Mouse (Mus musculus) limb, embryonic 12.5 days (tissue): Measurements from ENCODE around the gene Ftcd. TPM values are rescaled to one million over a fixed set of nuclear protein-coding genes. Genes with fewer than 3 reads are reported as not detected.

Experiments used
- ATAC-seq: fragments of 200-750 bp; cut with Nextera tagmentation; 2 replicates; pipeline ENCODE4 v1.8.0; 2017; ENCODE audit warnings: low read depth, moderate TSS enrichment; ENCODE audit not compliant: insufficient number of reproducible peaks, insufficient read depth, low FRiP score, low TSS enrichment
- H3K27ac ChIP-seq: fragments of 300-500 bp; sonication (generic); 2 replicates; pipeline ENCODE4 v1.5.1; 2016; ENCODE audit warnings: mild to moderate bottlenecking, moderate library complexity
- H3K27me3 ChIP-seq: fragments of 300-500 bp; sonication (generic); 2 replicates; pipeline ENCODE4 v1.6.1; 2016; ENCODE audit warnings: mild to moderate bottlenecking, moderate library complexity
- H3K36me3 ChIP-seq: fragments of 300-500 bp; sonication (generic); 2 replicates; pipeline ENCODE4 v1.6.1; 2016; ENCODE audit warnings: mild to moderate bottlenecking, moderate library complexity
- H3K4me1 ChIP-seq: fragments of 300-500 bp; sonication (generic); replicated peaks from 2 replicates; pipeline ENCODE4 v1.6.1; 2016
- H3K4me2 ChIP-seq: fragments of 300-500 bp; sonication (generic); 2 replicates; pipeline ENCODE4 v1.6.1; 2016; ENCODE audit warnings: mild to moderate bottlenecking, moderate library complexity
- H3K4me3 ChIP-seq: fragments of 300-500 bp; sonication (generic); replicated peaks from 2 replicates; pipeline ENCODE4 v1.5.1; 2016; ENCODE audit warnings: mild to moderate bottlenecking
- H3K9ac ChIP-seq: fragments of 300-500 bp; sonication (generic); replicated peaks from 2 replicates; pipeline ENCODE4 v1.6.1; 2016; ENCODE audit warnings: mild to moderate bottlenecking, moderate library complexity
- H3K9me3 ChIP-seq: fragments of 300-500 bp; sonication (generic); 2 replicates; pipeline ENCODE4 v1.6.1; 2016; ENCODE audit warnings: mild to moderate bottlenecking, moderate library complexity
- WGBS: fragments of 180-500 bp; shearing (Covaris S2); methylation state at CpG from one replicate; pipeline ENCODE4 v1.1.7; 2016; 5-methylcytosine and 5-hydroxymethylcytosine counted together
- polyA plus RNA-seq: library from polyadenylated mRNA; unstranded; fragments of >200 nt; fragmentation: Nextera tagmentation; extraction: Ambion mirVana; gene quantifications from 2 replicates; pipeline ENCODE4 v1.2.1, GENCODE M21; 2016

Gene Ftcd
- polyA plus RNA-seq = 0.14 TPM in 1 of 2 replicates, not detected in the other

DNA sequence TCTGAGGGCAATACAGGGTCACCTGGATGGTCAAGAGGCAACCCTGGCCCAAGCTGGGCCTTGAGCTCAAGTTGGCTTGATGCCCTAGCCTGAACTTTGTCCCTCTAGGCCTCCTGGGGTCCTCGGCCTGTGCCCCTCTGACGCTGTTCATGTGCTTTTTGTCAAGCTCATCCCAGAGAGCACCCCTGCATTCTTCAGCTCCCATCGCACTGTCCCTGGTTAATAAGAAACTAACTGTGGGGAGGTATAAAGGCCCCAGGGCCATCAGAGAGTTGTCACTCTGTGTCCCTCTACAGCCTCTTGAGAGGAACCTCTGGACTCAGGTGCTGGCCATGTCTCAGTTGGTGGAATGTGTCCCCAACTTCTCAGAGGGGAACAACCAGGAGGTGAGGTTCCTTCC lies at the start of gene Ftcd:
Ftcd (plus strand) TSS at position 275 of the 400 bp plus-strand sequence.
- H3K27me3 ChIP-seq = no peaks in the 10 kb centered on the region
- no peaks in the 10 kb centered on the region for H3K9me3 ChIP-seq
- no peak within 1 kb of the TSS for H3K27ac ChIP-seq
- ATAC-seq = no peak
- no peaks in the 10 kb centered on the region for H3K4me1 ChIP-seq
- WGBS = 90% methylated on average over 3 of the region's 3 CpGs
- no peak within 1 kb of the TSS for H3K9ac ChIP-seq
- no peak within 1 kb of the TSS for H3K4me3 ChIP-seq
- H3K4me2 ChIP-seq = no peak within 1 kb of the TSS
- no peaks in the 10 kb centered on the region for H3K36me3 ChIP-seq

DNA sequence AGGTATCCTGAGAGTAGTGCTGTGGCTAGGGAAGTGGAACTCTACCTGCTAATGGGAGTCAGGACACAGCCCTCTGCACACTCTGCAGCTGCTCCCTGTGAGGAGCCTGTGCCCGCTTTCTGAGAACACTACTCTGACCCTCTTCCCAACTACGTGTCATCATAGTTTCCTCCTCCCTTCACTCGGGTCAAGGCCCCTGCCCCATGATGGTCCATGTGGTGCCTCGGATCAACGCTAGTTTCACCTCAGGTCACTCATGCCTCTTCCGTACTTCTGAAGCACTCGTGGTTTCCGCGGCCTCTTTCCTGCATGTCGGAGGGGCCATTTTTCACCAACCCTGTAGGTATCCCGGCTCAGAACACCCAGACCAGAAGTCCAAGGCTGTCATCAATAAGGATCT lies 44.5 kb upstream of the Ftcd start:
- peak; percentile 47 for ATAC-seq
- Histone ChIP-seq H3K4me3 (peak overlapping the region; percentile 61), H3K9me3 (no peaks in the 10 kb centered on the region), H3K4me2 (peak overlapping the region; percentile 87), H3K27ac (peak overlapping the region; percentile 51; the same call in 1 of the 2 replicates), H3K4me1 (peaks cover 11% of the 10 kb centered on the region; the same call in 1 of the 2 replicates), H3K27me3 (no peaks in the 10 kb centered on the region), H3K9ac (peak overlapping the region; percentile 40), H3K36me3 (peaks cover 25% of the 10 kb centered on the region)
- 0% methylated on average over 11 of the region's 11 CpGs for WGBS

- WGBS = under 1% methylated on average over 37 of the region's 37 CpGs
- Histone ChIP-seq H3K27ac (peak within 1 kb of the TSS; percentile 51; the same call in 1 of the 2 replicates), H3K4me1 (peaks cover 11% of the 10 kb centered on the region; the same call in 1 of the 2 replicates), H3K27me3 (no peaks in the 10 kb centered on the region), H3K36me3 (peaks cover 29% of the 10 kb centered on the region), H3K4me2 (peak within 1 kb of the TSS; percentile 87), H3K4me3 (peak within 1 kb of the TSS; percentile 61), H3K9ac (peak within 1 kb of the TSS; percentile 72), H3K9me3 (no peaks in the 10 kb centered on the region)
- ATAC-seq = peak; percentile 99
Measured at GRCm38 (mm10) chr10:76531375-76531774, 44.1 kb upstream of the Ftcd start, which contains the start of gene Lss. TSS of gene Lss (plus strand) at chr10:76531588.

GRCm38 (mm10) chr10:76531828-76532227 lies 43.6 kb upstream of the Ftcd start:
- Histone ChIP-seq H3K4me1 (peaks cover 11% of the 10 kb centered on the region; the same call in 1 of the 2 replicates), H3K4me3 (peak overlapping the region; percentile 61), H3K9me3 (no peaks in the 10 kb centered on the region), H3K27ac (peak overlapping the region; percentile 51; the same call in 1 of the 2 replicates), H3K9ac (peak overlapping the region; percentile 72), H3K4me2 (peak overlapping the region; percentile 87), H3K36me3 (peaks cover 34% of the 10 kb centered on the region), H3K27me3 (no peaks in the 10 kb centered on the region)
- WGBS = 2% methylated on average over 14 of the region's 14 CpGs
- no peak for ATAC-seq

DNA sequence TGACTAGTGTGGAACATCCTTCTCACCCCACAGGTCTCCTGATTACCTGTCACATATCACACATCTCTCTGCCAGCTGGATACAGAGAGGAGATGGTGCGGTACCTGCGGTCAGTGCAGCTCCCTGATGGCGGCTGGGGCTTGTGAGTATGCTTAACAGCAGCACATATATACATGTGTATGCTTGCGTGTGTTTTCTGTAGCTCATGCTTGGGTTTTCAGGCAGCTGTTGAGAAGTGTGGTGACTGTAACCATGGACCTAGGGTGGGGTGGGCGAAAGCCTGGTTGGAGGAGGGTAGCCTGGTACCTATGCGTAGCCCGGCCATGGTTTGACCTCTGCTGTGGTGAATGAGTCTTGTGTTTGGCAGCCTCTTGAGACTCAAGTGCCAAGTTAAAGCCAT lies 39.9 kb upstream of the Ftcd start:
- 96% methylated on average over 7 of the region's 7 CpGs for WGBS
- no peak for ATAC-seq
- Histone ChIP-seq H3K27ac (no peak overlapping the region), H3K36me3 (peaks cover 70% of the 10 kb centered on the region), H3K9ac (no peak overlapping the region), H3K4me3 (no peak overlapping the region), H3K4me2 (no peak overlapping the region), H3K4me1 (peaks cover 9% of the 10 kb centered on the region; the same call in 1 of the 2 replicates), H3K27me3 (no peaks in the 10 kb centered on the region), H3K9me3 (no peaks in the 10 kb centered on the region)

DNA sequence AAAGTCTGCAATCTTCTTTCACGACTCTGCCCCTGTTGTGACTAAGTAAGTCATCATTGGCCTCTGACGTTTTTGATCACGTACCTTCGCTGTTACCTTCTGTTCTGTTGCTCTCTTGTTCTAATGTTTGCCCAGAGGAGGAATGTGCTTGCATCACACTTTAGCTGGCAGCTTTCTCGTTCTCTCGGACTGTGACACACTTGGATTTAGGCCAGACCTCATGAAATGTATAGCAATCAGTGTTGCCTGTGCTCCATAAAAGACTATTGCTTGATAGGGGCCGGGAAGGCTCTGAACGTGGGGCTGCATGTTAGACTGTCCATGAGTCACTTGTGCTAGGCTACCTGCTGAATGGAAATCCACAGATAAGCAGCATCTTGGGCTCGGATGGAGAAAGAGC lies 37.8 kb upstream of the Ftcd start:
- ATAC-seq = no peak
- Histone ChIP-seq H3K4me3 (no peak overlapping the region), H3K4me1 (no peaks in the 10 kb centered on the region), H3K9ac (no peak overlapping the region), H3K27me3 (no peaks in the 10 kb centered on the region), H3K27ac (no peak overlapping the region), H3K4me2 (no peak overlapping the region), H3K9me3 (no peaks in the 10 kb centered on the region), H3K36me3 (peaks cover 91% of the 10 kb centered on the region)
- 85% methylated on average over 9 of the region's 9 CpGs for WGBS

DNA sequence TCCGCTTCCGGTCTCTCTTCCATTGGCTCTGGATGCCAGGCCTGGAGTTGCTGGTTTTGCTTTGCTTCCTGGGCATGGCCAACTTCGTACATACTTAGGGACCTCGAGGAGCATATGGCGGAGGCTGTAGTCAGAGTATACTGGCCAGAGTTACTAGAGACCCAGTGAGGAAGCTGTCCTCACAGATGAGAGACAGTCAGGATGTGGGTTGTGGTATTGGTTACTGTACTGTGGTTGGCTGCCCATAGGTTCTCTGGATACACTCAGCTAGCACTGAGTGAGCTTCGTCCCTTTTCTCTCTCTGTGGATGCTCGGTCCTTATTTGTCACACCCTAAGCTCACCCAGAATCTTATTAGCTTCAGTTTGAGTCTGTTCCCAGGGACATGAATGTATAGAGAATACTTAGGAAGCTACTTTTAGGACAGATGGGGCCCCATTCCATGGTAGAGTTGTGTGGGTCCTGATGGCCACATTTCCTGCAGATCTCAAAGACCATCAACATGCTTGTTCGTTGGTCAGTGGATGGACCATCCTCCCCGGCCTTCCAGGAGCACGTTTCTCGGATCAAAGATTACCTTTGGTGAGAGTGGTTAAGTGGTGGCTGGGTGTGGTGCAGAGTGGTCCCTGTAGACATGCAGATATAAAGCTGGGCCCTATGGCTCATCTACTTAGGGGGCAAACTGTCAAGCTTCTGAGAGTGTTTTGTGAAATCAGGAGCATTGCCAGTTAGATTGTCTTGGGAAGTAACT lies 33.9 kb upstream of the Ftcd start:
- Histone ChIP-seq H3K27ac (no peak overlapping the region), H3K4me2 (no peak overlapping the region), H3K9ac (no peak overlapping the region), H3K4me1 (no peaks in the 10 kb centered on the region), H3K36me3 (peaks cover 99% of the 10 kb centered on the region), H3K9me3 (no peaks in the 10 kb centered on the region), H3K27me3 (no peaks in the 10 kb centered on the region), H3K4me3 (no peak overlapping the region)
- ATAC-seq = no peak
- WGBS = 90% methylated on average over 11 of the region's 11 CpGs

DNA sequence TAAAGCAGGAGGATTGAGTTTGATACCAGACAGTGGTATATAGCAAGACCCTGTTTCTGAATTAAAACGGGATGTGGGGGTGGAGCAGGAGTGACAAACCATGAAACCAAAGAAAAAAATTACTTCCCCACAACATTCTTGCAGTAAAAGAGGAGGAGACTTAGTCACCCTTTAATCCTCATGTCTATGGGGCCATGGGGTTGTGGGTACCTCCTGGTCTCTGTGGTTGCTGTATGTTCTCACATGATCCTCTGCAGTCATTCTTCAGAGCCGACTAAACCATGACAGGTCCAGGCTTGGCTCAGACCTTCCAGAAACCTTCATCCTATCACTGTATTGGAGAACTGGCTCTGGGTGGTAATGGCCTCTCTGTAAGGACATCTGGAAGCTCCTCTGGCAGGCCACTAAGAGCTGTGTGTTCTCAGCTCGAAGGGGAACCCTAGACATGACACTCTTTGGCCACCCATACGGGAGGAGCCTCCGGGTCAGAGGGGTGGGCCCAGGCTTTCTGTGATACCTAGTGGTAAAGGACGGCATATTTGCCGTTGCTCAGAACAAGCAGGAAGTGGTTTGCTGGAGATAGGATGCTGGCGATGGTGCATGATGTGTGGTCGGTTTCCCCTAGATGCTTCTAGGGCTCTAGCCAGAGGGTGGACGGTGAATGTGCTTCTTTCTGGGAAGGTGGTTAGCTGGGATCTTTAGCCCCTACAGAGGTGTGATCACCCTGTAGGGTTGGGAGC lies 32.6 kb upstream of the Ftcd start:
- H3K27ac ChIP-seq = no peak overlapping the region
- no peak overlapping the region for H3K9ac ChIP-seq
- no peaks in the 10 kb centered on the region for H3K9me3 ChIP-seq
- 88% methylated on average over 10 of the region's 10 CpGs for WGBS
- H3K4me2 ChIP-seq = no peak overlapping the region
- no peaks in the 10 kb centered on the region for H3K4me1 ChIP-seq
- peaks cover 99% of the 10 kb centered on the region for H3K36me3 ChIP-seq
- ATAC-seq = no peak
- H3K27me3 ChIP-seq = no peaks in the 10 kb centered on the region
- H3K4me3 ChIP-seq = no peak overlapping the region

GRCm38 (mm10) chr10:76546566-76546965 lies 28.9 kb upstream of the Ftcd start:
- Histone ChIP-seq H3K4me2 (no peak overlapping the region), H3K4me3 (no peak overlapping the region), H3K4me1 (no peaks in the 10 kb centered on the region), H3K36me3 (peaks cover 100% of the 10 kb centered on the region), H3K9ac (no peak overlapping the region), H3K27ac (no peak overlapping the region), H3K27me3 (no peaks in the 10 kb centered on the region), H3K9me3 (no peaks in the 10 kb centered on the region)
- no peak for ATAC-seq
- WGBS = 95% methylated on average over 8 of the region's 8 CpGs

DNA sequence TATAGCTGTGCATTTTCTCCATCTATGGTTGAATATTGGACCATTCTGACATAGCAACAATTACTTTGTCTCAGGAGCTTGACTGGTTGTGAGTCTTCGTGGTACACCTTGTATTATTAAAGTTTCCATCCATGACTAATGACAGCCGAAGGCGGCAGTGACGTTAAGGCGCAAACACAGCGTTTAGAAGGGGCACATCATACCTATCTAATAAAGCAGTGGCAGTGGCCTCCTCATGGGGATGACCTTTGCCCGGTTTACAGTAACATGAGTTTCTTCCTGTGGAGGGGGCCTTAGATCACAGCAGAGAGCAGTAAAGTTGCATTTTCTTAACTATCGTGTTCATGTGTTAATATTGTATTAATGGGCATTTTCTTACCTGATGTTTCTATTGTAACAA lies 27.2 kb upstream of the Ftcd start:
- Histone ChIP-seq H3K36me3 (peaks cover 100% of the 10 kb centered on the region), H3K27ac (no peak overlapping the region), H3K9ac (no peak overlapping the region), H3K4me3 (no peak overlapping the region), H3K4me1 (no peaks in the 10 kb centered on the region), H3K27me3 (no peaks in the 10 kb centered on the region), H3K4me2 (no peak overlapping the region), H3K9me3 (no peaks in the 10 kb centered on the region)
- no peak for ATAC-seq
- 91% methylated on average over 8 of the region's 8 CpGs for WGBS

- Histone ChIP-seq H3K4me1 (no peaks in the 10 kb centered on the region), H3K9ac (no peak overlapping the region), H3K4me2 (no peak overlapping the region), H3K36me3 (peaks cover 96% of the 10 kb centered on the region), H3K27me3 (no peaks in the 10 kb centered on the region), H3K27ac (no peak overlapping the region), H3K9me3 (no peaks in the 10 kb centered on the region), H3K4me3 (no peak overlapping the region)
- 89% methylated on average over 5 of the region's 5 CpGs for WGBS
- ATAC-seq = no peak
Measured at GRCm38 (mm10) chr10:76550458-76550857, 25.0 kb upstream of the Ftcd start.
